Mouse (Mus musculus) gastrocnemius, postnatal 4 days (tissue): ENCODE measurements around the gene Lgi2. TPM values are rescaled to one million over a fixed set of nuclear protein-coding genes. Genes with fewer than 3 reads are reported as not detected.
A peak's percentile ranks its signal among the peaks of the same experiment; 100 is the strongest.

ENCODE experiments used
- DNase-seq, 2 experiments: peaks; one replicate each; pipeline ENCODE4 v3.0.0; 2021 to 2022; ENCODE audit warnings: low spot score in 2 of 2, mixed read lengths in 2 of 2
- total RNA-seq, 2 experiments: library from RNA; stranded (reverse); gene quantifications; 2 replicates each; pipeline ENCODE4 v1.2.3; 2021

Lgi2 gene
- total RNA-seq, 2 experiments from 2014 or later = 8.7 to 10.6 TPM

DNA sequence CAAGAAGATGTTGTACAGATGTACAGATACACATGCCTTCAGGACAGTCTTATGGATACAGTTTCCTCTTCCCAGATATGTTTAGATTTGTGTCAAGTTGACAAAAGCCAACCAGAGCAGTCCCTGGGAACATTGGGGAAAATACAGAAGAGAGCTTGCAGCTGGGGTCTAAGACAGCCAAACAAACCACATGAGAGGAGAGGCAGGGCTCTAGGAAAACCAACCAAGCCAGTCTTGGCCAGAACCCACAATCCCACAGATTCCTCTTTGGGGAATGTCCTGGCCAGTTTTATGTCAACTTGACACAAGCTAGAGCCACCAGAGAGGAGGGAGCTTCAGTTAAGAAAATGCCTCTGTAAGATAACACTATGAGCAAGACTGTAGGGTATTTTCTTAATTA, 26.8 kb downstream of the Lgi2 start:
- DNase-seq = no peak

DNA sequence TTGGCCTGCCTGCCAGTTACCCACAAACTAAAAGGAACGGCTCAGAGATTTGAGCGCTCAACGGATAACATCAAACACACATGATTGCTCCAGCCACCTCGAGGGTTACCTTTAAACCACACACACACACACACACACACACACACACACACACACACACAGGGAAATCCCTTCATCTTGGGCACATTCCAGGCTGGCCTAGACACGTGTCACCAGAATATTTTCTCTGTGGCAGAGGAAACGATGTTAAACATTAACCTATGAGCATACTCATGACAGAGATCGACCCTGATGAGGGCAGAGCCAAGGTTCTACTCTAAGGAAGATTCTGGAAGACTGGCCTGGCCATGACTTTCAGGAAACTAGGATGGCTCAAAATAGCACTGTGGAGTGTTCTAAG, 29.2 kb downstream of the Lgi2 start:
- no peak for DNase-seq

DNA sequence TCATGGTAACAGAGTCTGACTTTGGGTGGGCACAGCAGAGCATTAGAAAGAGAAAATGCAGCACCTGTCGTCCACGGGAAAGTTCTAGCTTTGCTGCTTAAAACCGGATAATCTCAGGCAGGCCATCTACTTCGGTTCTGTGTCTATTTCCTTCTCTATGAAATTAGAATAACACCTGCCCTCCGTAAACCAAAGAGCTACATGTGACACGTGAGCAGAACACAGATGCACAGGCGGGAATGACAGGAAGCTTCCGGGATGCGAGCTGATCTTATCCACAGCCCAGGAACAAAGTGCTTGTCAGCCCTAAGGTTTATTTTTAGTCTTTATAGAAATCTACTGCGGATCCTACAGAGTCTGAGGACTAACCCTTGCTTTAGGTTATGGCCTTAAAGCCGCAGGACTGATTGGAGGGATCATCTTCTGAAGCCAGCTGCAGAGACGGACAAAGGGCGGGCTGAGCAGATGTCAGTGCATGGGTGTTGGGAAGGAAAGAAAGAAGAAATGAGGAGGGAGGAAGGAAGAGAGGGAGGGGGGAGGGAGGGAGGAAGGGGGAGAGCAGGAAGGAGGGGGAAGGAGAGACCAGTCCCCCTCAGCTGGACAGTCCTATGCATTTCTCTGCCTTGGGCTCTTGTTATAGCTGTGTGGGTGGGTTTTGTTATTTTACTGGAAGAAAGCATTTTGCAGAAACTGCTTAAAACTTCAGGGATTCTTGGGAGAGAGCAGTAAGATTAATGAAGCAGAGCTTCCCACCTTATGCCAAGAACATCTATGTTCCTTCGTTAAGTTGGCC, 31.3 kb downstream of the Lgi2 start:
- DNase-seq = no peak

- no peak for DNase-seq
Observed at GRCm38 (mm10) chr5:52533705-52534104, 32.6 kb downstream of the Lgi2 start.

GRCm38 (mm10) chr5:52528545-52528944, 37.7 kb downstream of the Lgi2 start:
- DNase-seq = no peak

- no peak for DNase-seq
Observed at GRCm38 (mm10) chr5:52526324-52526986, 39.8 kb downstream of the Lgi2 start.

DNA sequence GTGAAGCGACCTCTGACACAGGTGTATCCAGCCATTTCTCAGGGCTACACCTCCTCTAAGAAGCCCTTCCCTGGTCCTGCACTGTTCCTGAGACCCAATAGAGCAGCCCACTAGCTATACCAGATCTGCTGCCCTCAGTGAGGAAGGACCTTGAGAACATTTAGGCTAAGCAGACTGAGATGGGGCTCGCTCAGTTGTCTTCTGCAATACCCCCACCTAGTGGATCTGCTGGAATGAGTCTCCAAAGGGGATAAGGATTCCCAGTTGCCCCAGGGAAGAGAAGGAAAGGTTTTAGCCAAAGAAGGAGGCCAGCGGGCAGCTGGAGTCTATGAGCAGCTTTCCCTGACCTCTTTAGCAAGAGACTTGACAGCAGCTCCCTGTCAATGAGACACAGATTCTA, 42.1 kb downstream of the Lgi2 start:
- no peak for DNase-seq

DNA sequence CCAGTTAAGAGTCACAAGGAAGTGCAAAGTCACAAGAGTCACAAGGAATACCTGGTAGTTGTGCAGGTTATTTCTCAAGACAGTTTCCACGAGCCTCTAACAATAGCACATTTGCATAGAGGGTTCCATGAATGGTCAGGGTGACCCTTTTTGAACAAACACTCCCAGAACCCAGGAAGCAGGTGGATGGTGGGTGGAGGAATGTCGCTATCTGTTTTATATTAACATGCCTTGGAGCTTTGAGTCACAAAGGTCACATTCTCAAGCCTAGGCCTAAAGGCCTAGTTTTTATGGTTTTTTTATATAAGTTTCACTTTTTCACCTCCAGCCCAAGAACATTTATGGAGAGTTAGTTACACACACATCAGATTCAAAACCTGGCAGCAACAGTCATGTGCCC, 46.3 kb downstream of the Lgi2 start:
- no peak for DNase-seq

GRCm38 (mm10) chr5:52516072-52516476, 50.2 kb downstream of the Lgi2 start:
- no peak for DNase-seq

GRCm38 (mm10) chr5:52515246-52516021, 50.8 kb downstream of the Lgi2 start:
- peak; percentile 46 to 74 for DNase-seq

DNA sequence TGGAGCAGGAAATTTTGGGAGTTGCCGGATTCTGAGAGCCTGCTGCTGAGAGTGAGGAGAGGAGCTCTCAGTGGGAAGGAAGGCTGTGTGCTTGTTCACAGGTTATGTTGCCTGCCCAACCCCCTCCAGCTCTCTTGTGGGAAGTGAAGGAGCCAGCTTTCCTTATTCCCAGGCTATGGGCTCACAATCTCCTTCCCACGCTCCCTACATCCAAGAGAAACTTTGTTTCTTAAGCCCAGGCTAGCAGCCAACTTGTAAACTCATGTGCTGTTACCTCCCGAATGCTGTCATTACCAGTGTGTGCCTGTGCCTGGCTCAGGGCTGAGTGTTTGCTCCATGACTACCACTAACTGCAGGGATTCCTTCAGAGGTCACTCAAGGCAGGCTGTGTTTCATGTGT, 55.2 kb downstream of the Lgi2 start:
- no peak for DNase-seq

GRCm38 (mm10) chr5:52509416-52509815, 56.8 kb downstream of the Lgi2 start:
- no peak for DNase-seq

DNA sequence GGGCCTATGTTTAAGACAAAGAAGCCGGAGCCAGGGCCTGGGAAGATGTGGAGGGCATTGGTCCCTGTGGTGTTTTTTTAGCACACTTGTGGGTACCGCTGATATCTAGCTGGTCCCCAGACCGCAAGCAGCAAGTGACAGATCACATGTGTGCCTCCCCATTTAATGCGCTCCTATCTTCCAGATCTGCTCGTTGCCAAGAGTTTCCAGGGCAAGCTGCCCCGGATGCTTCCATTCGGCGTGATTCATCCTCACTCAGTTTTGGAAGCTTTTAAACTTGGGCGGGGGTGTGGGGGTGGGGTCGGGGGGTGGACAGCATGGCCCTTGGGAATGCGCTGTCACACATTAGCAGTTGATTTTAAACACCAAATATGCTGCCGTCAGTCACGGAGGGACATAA, 61.6 kb downstream of the Lgi2 start:
- peak in 1 of 2 experiments; percentile 11 for DNase-seq

DNA sequence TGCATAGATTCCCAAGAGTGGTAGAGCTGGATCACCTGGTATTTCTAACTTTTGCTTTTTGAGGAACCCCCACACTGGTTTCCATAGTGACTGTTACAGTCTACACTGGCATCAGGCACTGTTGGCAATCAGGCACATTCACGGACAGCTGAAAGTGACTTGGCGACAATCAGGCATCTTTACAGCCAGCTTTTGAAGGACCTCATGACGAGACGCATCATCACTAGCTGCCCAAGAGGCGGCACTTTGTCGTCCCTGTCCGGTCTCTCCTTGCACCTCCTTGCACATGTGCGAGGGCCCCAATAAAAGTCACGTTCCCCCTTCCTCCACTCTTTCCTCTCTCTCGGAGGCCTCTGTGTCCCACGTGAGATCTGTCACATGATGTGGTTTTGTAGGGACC, 62.1 kb downstream of the Lgi2 start:
- DNase-seq = no peak

- DNase-seq = no peak
Observed at GRCm38 (mm10) chr5:52495671-52496070, 70.6 kb downstream of the Lgi2 start.

DNA sequence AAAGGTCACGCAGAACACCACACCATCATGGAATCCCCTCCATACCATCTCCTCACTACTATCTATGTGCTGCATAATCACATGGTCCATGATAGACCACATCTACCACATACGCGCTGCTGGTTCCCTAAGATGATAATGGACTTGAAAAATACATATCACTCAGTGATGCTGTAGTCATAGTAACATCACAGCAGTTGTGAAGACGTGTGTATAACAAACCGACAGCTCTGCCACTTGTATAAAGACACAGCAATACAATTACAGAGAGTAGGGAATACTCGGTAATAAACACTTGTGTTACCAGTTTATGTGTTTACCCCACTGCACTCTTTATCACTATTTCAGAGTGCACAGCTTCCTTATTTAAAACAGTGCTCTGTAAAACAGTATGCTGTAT, 74.8 kb downstream of the Lgi2 start:
- no peak for DNase-seq

GRCm38 (mm10) chr5:52487559-52488430, 78.5 kb downstream of the Lgi2 start:
- DNase-seq = no peak
